Mouse (Mus musculus) MEL (cell line): ENCODE data around the gene Dennd1b.

ENCODE experiments used
- CHD2 ChIP-seq: IDR thresholded peaks from 2 replicates; pipeline ENCODE4 v1.6.1; 2011; ENCODE audit warnings: low read length, improper control_type of control experiment
- CTCF ChIP-seq, 3 experiments: IDR thresholded peaks in 2 of 3; conservative IDR thresholded peaks in 1 of 3; 2 replicates each; pipeline ENCODE4 v1.5.1; 2011 to 2012; ENCODE audit warnings: low read length in 3 of 3, low read depth in 2 of 3, mild to moderate bottlenecking in 2 of 3, improper control_type of control experiment in 1 of 3, inconsistent platforms in 1 of 3, mixed read lengths in 1 of 3, moderate library complexity in 1 of 3; ENCODE audit not compliant: control insufficient read depth in 1 of 3, insufficient read depth in 1 of 3, poor library complexity in 1 of 3, severe bottlenecking in 1 of 3
- ELF1 ChIP-seq: IDR thresholded peaks from 2 replicates; pipeline ENCODE4 v1.6.1; 2014; ENCODE audit warnings: low read depth, mild to moderate bottlenecking, inconsistent platforms, low read length, improper control_type of control experiment, moderate library complexity
- EP300 ChIP-seq, 2 experiments: IDR thresholded peaks; 2 replicates each; pipeline ENCODE4 v1.6.1; 2011; ENCODE audit warnings: improper control_type of control experiment in 2 of 2, low read length in 2 of 2, low read depth in 1 of 2, mild to moderate bottlenecking in 1 of 2
- GATA1 ChIP-seq: IDR thresholded peaks from 2 replicates; pipeline ENCODE4 v1.6.1; 2011; ENCODE audit warnings: low read depth, low read length, improper control_type of control experiment
- MAX ChIP-seq: IDR thresholded peaks from 2 replicates; pipeline ENCODE4 v1.6.1; 2011; ENCODE audit warnings: low read length, improper control_type of control experiment
- MEF2A ChIP-seq: IDR thresholded peaks from 2 replicates; pipeline ENCODE4 v1.6.1; 2014; ENCODE audit warnings: low read depth, mild to moderate bottlenecking, inconsistent platforms, low read length, improper control_type of control experiment; ENCODE audit not compliant: poor library complexity, insufficient replicate concordance, severe bottlenecking; ENCODE audit errors: extremely low read depth
- NELFE ChIP-seq: IDR thresholded peaks from 2 replicates; pipeline ENCODE4 v1.6.1; 2011; ENCODE audit warnings: low read depth, low read length, improper control_type of control experiment
- POLR2A ChIP-seq, 2 experiments: IDR thresholded peaks; 2 replicates each; pipeline ENCODE4 v1.6.1; 2011 to 2012; ENCODE audit warnings: low read length in 2 of 2, mild to moderate bottlenecking in 2 of 2, control low read depth in 1 of 2, improper control_type of control experiment in 1 of 2, low read depth in 1 of 2, moderate library complexity in 1 of 2; ENCODE audit not compliant: control insufficient read depth in 1 of 2, insufficient read depth in 1 of 2, poor library complexity in 1 of 2
- SIN3A ChIP-seq: IDR thresholded peaks from 2 replicates; pipeline ENCODE4 v1.6.1; 2012; ENCODE audit warnings: low read length, improper control_type of control experiment, inconsistent platforms
- SMC3 ChIP-seq: IDR thresholded peaks from 2 replicates; pipeline ENCODE4 v1.6.1; 2011; ENCODE audit warnings: low read depth, low read length, improper control_type of control experiment
- USF1 ChIP-seq: IDR thresholded peaks from 2 replicates; pipeline ENCODE4 v1.6.1; 2014; ENCODE audit warnings: low read depth, mild to moderate bottlenecking, inconsistent platforms, low read length, improper control_type of control experiment, moderate library complexity
- ZC3H11A ChIP-seq: IDR thresholded peaks from 2 replicates; pipeline ENCODE4 v1.6.1; 2012; ENCODE audit warnings: low read depth, mild to moderate bottlenecking, inconsistent platforms, low read length, improper control_type of control experiment
- ZKSCAN1 ChIP-seq: IDR thresholded peaks from 2 replicates; pipeline ENCODE4 v1.6.1; 2012; ENCODE audit warnings: low read depth, mild to moderate bottlenecking, inconsistent platforms, low read length, improper control_type of control experiment, moderate library complexity

GRCm38 (mm10) chr1:139224309-139224949 lies 261.2 kb downstream of the Dennd1b start:
- no peak for TF ChIP-seq SMC3
- no peak for TF ChIP-seq CHD2
- no peak for TF ChIP-seq ZKSCAN1
- TF ChIP-seq ELF1, result no peak
- no peak for TF ChIP-seq NELFE
- no peak for TF ChIP-seq MEF2A
- TF ChIP-seq SIN3A, result no peak
- no peak for TF ChIP-seq POLR2A (IDR thresholded peaks at IDR 0.05; ENCODE audit: control insufficient read depth in 1 of 2, insufficient read depth in 1 of 2, low read depth in 1 of 2, low read length in 2 of 2, poor library complexity in 1 of 2)
- TF ChIP-seq CTCF (IDR thresholded peaks at IDR 0.05 in 2 of 3, conservative IDR thresholded peaks at IDR 0.05 in 1 of 3; ENCODE audit: control insufficient read depth in 1 of 3, insufficient read depth in 1 of 3, low read depth in 2 of 3, low read length in 3 of 3, poor library complexity in 1 of 3, severe bottlenecking in 1 of 3), result no peak
- no peak for TF ChIP-seq EP300 (IDR thresholded peaks at IDR 0.05; ENCODE audit: low read depth in 1 of 2, low read length in 2 of 2)
- TF ChIP-seq MAX, result no peak
- no peak for TF ChIP-seq ZC3H11A
- TF ChIP-seq USF1, result no peak
- TF ChIP-seq GATA1, result no peak
